Mouse (Mus musculus) cortical plate, adult 2 months (tissue): ENCODE measurements around the gene Gm9747.

Experiments used
- CTCF ChIP-seq: fragments of 200-500 bp; IDR thresholded peaks from 2 replicates; pipeline ENCODE4 v1.5.1; 2011; ENCODE audit warnings: mild to moderate bottlenecking, control low read depth, low read length; ENCODE audit not compliant: insufficient read depth; ENCODE audit errors: extremely low read depth
- POLR2A ChIP-seq: fragments of 200-500 bp; IDR thresholded peaks from 2 replicates; pipeline ENCODE4 v1.6.1; 2011; ENCODE audit warnings: mild to moderate bottlenecking, low read length, control low read depth; ENCODE audit not compliant: insufficient read depth; ENCODE audit errors: extremely low read depth

DNA sequence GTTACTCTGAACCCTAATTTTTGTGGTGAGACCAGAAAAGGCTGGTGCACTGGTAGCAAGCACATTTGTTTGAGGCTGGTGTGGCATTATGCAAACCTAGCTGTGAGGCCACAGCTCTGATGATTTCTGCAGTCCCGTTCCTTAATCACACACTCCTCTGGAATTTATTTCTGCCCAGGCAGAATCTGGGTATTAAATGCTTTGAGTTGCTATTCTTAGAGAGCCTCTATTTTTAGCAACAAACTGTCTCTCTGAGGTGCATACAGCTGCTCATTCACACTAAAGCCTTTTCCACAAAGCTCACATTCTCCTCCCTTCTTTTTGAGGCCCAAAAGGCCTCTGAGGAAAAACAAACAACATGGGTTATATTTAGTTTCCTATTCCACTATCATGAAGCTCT lies 33.0 kb upstream of the Gm9747 start:
- TF ChIP-seq POLR2A = no peak
- TF ChIP-seq CTCF = no peak
